Mouse (Mus musculus): ENCODE measurements around the gene Gsto2.

The Gsto2 gene

GRCm38 (mm10) chr19:47891562-47892312, 26.4 kb downstream of the Gsto2 start:
- DNase-seq, result peak; percentile 69

GRCm38 (mm10) chr19:47893092-47893491, 27.8 kb downstream of the Gsto2 start:
- DNase-seq, result no peak

GRCm38 (mm10) chr19:47898472-47899079, 33.2 kb downstream of the Gsto2 start:
- no peak for DNase-seq

GRCm38 (mm10) chr19:47900012-47900411, 34.7 kb downstream of the Gsto2 start:
- DNase-seq, result no peak

GRCm38 (mm10) chr19:47900558-47900957, 35.2 kb downstream of the Gsto2 start:
- DNase-seq, result no peak

- DNase-seq, result peak; percentile 75
Measured at GRCm38 (mm10) chr19:47902316-47903201, 37.2 kb downstream of the Gsto2 start.

- DNase-seq, result no peak
Measured at GRCm38 (mm10) chr19:47903679-47904078, 38.3 kb downstream of the Gsto2 start.

- DNase-seq, result no peak
Measured at GRCm38 (mm10) chr19:47905081-47905480, 39.7 kb downstream of the Gsto2 start.

GRCm38 (mm10) chr19:47905603-47906002, 40.3 kb downstream of the Gsto2 start:
- no peak for DNase-seq

- DNase-seq, result peak; percentile 71
Measured at GRCm38 (mm10) chr19:47907596-47907995, 42.3 kb downstream of the Gsto2 start.

- DNase-seq, result no peak
Measured at GRCm38 (mm10) chr19:47908961-47909371, 43.6 kb downstream of the Gsto2 start.

GRCm38 (mm10) chr19:47909387-47910116, 44.2 kb downstream of the Gsto2 start:
- DNase-seq, result peak; percentile 38

- DNase-seq, result no peak
Measured at GRCm38 (mm10) chr19:47910117-47910618, 44.8 kb downstream of the Gsto2 start.

GRCm38 (mm10) chr19:47910751-47911150, 45.4 kb downstream of the Gsto2 start:
- DNase-seq, result no peak

GRCm38 (mm10) chr19:47913344-47913743, 48.0 kb downstream of the Gsto2 start:
- no peak for DNase-seq

GRCm38 (mm10) chr19:47914191-47914590, 48.9 kb downstream of the Gsto2 start:
- DNase-seq, result no peak

GRCm38 (mm10) chr19:47915251-47915650, 49.9 kb downstream of the Gsto2 start:
- DNase-seq, result no peak

- DNase-seq, result no peak
Measured at GRCm38 (mm10) chr19:47917396-47917795, 52.1 kb downstream of the Gsto2 start.

- no peak for DNase-seq
Measured at GRCm38 (mm10) chr19:47918016-47918415, 52.7 kb downstream of the Gsto2 start.

GRCm38 (mm10) chr19:47918455-47919101, 53.2 kb downstream of the Gsto2 start:
- DNase-seq, result no peak

- DNase-seq, result peak; percentile 82
Measured at GRCm38 (mm10) chr19:47919126-47919965, 54.0 kb downstream of the Gsto2 start, which contains the start of the genes Cfap43 and Itprip. Gene Cfap43 (minus strand): TSS chr19:47919287. Gene Itprip (minus strand): TSS chr19:47919299.
